Mouse (Mus musculus): ENCODE measurements around the gene Cast. TPM values are rescaled to one million over a fixed set of nuclear protein-coding genes. Genes with fewer than 3 reads are reported as not detected.
A peak's percentile ranks its signal among the peaks of the same experiment; 100 is the strongest.

Gene Cast
- 10.1 and 25.6 TPM in 2 replicates for polyA plus RNA-seq (2012; rRNA removed)

DNA sequence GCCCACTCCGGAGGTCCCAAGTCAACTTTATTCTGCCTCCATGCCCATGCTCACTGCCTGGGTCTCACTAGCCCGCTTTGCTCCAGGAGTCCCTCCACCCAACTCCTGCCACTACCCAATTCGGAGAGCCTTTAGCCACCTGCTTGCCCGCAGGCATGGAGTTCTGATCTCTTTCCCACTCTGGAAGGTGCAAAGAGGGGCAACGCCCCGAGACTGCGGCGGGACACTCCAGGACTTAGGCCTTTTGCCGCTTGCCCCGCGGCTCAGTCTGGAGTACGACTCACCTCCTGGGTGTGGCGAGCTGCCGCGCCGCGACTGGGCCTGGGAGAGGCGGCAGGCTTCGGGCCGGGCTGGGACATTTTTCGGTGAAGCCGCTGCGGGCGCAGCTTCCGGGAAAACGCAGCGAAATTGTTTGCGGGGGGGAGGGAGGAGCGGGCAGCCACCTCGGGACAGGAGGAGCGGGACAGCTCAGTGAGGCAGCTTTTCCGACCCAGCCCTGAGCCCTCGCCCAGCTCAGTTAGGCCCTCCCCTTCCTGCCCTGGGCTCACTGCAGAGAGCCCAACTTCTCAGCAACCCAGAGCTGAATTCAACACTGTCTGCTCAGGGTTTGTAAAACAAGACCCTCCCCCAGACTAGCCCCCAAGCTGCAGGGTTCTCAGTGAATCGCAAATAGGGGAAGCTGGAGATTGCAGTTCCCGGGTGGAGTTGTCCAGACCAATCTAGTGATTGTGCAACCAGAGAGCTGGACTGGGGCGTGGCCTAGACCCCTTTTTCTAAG lies at the start of gene Cast:
TSS of gene Cast (minus strand) at position 659 of the 778 bp plus-strand sequence.
- peak; percentile 38 for DNase-seq (ENCODE audit: low read depth, low spot score)
- WGBS = 1% methylated on average over 36 of the region's 36 CpGs

DNA sequence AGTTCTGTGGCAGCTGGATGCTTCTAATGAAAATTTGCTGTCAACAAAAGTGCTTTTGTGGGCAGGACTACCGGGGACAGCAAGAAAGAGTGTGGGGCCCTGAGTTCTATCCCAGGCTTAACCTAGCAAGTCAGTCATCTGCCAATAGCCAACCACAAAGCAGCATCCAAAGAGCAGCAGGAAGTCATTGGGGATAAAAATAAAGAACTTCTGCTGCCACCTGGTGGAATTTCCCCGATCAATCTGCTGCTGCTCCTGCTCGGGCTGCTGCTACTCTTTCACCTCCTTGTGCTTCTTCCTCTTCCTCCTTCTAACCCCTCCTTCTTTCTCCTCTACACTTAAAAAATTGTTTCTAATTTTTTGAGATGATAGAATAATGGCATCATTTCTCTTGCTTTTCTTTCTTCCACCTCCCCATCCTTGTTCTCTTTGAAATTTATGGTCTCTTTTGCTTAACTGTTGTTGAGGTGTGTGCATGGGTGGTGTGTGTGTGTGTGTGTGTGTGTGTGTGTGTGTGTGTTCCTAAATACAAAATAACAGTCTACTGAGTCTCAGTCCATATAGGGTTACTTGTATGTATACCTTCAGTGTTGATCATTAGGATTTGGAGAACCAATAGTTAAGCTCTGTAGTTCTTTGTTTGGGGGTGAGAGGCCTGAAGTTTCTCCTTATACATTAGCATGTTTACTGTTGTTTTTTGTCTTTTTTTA lies 45.9 kb upstream of the Cast start:
- peak; percentile 43 for DNase-seq (ENCODE audit: low read depth, low spot score)
- 4% methylated on average over 3 of the region's 3 CpGs for WGBS

DNA sequence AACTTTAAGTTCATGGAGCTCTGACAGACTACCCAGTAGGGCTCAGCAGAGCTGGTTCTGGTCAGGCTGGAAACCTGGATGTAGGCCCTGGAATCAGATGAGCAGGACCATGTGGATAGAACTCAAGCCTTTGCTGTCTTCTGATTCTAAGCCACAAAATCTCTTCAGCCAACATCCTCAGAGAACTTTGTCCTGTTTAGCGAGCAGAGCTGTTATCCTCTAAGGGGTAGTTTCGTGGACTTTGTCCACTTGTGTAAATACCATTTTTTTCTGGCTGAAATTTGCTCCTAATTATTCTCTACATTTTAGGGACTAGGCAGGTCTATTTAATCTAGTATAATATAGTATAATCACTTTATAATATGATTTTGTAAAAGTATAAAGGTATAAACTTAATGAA lies 42.2 kb upstream of the Cast start:
- peak; percentile 21 for DNase-seq (ENCODE audit: low read depth, low spot score)
- 23% methylated on average over 2 of the region's 2 CpGs for WGBS

DNA sequence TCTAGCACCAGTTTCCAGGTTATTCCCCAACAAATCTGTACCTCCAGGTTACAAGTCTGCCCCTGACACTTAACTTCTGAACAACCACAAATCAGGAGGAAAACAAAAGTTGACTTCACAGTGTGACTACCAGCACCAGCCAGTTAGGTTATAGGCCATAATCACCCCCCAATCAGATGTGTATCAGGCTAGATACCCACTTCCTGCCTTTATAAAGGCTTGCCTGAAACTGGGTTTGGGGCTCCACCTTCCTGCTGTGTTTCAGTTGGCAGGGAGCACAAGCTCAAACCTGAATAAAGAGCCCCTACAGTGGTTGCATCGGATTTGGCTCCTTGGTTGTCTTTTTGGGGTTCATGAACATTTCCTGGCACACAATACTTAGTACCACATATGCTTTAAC lies 37.3 kb upstream of the Cast start:
- no peak for DNase-seq (ENCODE audit: low read depth, low spot score)
- WGBS = 92% methylated on average over 1 of the region's 1 CpGs

DNA sequence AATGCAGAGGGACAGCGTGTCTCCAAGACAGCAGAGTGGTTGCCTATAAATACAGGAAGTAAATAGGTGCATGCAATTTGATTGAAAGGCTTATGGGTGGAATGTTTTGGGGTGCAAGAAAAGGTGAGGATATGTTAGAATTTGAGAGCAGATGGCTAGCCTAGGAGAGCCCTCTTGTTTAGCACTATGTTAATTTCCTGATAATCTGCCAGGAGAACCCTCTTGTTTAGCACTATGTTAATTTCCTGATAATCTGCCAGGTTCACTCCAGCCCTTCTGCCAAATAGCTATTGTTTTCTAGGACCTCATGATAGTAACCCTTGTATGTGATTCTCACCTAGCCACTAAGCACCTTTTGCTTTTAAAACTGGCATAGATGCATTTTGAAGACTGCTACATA lies 25.9 kb upstream of the Cast start:
- WGBS = 69% methylated on average over 1 of the region's 1 CpGs

DNA sequence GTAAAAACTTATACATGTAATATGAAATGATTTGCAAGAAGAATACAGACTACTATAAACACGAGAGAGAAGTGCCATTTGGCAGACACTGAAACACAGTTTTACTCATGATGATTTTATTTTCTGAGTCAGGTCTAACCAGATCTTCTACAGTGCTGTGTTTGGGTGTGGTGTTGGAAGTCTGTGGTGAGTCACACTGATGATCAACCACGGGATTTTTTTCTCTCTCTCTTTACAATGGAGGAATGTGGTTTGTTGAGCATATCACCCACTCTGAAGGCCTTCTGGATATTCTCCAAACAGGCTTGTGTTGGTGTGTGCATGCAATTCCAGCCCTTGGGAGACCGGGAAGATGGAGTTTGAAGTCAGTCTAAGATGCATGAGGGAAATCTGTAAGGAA lies 13.5 kb upstream of the Cast start:
- 27% methylated on average over 3 of the region's 3 CpGs for WGBS
- DNase-seq (ENCODE audit: low read depth, low spot score) = no peak

More for the DNA sequence above, 25.9 kb upstream of the Cast start:
- no peak for DNase-seq (ENCODE audit: low read depth, low spot score)

DNA sequence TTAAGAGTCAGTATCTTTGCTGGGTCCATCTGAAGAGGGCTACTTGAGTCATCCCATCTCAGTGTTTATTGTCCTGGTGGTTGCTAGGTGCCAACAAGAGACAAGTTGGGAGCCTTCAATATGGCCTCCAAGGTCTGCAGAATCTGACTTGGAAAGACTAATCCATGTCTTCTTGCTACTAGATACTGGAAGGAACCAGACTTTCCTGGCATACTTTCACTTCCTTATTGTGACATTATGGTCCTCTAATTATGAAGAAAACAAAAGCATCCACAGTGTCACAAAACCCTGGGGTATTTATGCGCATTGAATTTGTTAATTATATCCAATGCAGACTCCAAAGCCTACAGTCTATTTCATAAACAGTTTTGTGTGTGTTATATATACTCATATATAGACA lies 7.1 kb upstream of the Cast start:
- WGBS = 78% methylated on average over 1 of the region's 1 CpGs
- DNase-seq (ENCODE audit: low read depth, low spot score) = no peak

DNA sequence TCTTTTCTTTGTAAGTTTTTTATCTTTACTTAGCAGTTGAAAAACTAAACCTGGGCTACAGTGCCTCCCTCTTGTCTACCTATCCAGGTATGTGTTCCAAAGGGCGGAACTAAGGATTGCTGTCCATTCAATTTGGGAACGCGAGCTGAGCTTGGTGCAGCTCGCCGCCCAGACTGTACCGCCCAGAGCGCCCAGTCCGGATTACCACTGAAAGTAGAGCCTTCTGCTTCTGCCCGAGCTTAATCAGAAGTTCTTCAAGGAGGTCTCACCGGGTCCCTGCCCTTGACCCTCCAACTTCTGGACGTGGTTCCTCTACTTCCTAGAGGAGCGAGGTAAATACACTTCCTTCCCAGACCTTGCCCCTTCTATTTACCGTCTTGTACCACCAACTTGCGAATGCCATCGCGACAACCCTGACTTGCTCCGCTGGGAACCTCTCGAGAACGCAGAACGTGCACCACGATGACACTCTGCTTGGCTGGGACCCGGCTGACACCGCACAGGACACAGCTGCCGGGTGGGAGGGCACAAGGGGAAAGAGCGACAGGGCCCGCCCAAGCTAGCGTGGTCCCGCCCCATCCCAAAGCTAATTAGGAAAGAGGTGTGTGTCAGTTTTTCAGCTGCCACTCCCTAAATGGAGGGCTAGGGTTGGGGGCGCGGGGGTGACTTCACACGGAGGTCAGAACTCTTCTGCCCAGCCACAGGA lies 1.0 kb downstream of the Cast start:
- 2% methylated on average over 31 of the region's 31 CpGs for WGBS
- peak; percentile 60 for DNase-seq (ENCODE audit: low read depth, low spot score)

DNA sequence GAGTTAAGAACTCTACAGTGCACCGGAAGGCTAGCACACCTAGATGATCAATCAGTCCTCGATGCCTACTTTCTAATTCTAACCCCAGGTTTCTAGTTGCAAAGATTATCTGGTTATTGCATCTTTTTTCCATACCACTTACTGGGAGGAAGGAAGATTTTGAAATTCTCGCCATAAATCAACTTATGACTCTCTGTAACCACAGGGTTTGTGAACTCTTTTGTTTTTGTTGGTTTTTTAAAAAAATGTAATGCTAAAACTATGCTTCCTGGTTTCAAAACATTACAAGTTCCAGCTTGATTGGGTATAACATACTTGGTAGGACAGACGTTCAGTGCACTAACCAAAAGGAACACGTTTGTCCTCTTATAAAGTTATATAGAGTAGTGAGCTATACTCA lies 1.7 kb downstream of the Cast start:
- 29% methylated on average over 5 of the region's 5 CpGs for WGBS
- DNase-seq (ENCODE audit: low read depth, low spot score) = no peak

DNA sequence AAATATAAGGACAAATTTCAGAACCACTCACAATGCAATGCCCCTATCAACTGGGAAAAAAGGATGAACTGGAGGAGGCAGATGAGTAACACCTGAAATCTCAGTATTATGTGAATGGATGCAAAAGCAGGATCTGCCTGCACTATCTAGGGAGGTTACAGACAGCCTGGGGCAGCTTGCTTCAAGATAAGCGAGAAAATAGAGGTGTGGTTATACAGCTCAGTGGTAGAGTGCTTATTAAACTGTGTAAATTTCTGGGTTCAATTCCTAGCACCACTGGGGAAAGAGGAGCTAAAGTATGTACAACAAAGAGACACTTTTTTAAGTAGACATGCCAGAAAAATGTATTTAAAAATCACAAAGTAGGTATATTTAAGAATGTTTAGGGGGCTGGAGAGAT lies 14.2 kb downstream of the Cast start:
- WGBS = 67% methylated on average over 1 of the region's 1 CpGs
- DNase-seq (ENCODE audit: low read depth, low spot score) = no peak

DNA sequence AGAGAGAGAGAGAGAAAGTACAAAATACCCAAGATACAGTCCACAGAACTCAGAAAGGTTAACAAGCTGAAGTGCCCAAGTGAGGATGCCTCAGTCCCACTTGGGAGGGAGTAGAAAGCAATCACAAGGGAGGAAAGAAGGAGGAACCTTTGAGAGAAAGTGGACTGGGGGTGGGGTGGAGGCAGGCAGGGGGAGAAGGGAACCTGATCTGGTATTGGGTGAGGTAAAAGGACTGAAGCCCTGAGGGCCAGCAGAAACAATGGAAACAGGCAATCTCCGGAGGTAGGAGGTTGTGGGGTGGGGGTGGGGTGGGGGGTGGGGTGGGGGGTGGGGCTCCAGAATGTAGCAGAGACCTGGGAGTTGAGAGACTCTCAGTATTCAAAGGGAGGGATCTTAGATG lies 20.9 kb downstream of the Cast start:
- WGBS = 25% methylated on average over 1 of the region's 1 CpGs
- DNase-seq (ENCODE audit: low read depth, low spot score) = no peak

DNA sequence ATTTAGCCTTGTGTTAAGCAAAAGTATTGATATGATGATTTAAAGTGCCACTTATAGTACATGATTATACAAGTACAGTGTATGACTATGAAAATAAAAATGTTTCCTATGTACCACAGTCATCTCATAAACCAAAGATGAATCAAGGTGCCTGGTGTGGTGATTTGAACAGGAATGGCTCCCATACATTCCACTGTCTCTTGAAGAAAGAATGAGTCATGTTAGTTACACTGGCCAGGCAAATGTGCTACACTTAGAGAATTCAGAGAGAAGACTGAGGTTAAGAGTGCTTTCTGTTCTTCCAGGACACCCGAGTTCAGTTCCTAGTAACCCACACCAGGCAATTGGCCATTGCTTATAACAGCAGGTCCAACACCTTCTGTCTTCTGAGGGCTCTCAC lies 36.5 kb downstream of the Cast start:
- WGBS = 70% methylated on average over 1 of the region's 1 CpGs
- no peak for DNase-seq (ENCODE audit: low read depth, low spot score)

DNA sequence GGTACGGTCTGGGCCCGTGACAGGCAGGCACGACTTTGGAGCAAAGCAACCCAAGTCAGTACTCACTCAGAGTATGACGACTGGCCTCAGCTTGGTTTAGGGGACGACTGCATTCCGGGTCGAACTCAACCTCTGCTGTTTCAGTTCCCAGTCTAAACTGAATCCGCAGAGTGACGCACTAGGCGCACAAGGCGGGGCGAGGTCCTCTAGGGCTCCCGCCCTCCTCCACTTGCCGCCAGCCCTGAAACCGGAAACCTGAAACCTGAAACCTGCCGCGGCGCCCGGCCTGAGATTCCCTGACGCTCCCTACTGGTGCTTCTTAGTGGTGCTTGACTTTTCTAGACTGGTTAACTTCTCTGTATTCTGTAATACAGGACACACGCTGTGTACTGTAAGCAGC lies 38.1 kb downstream of the Cast start:
- peak; percentile 84 for DNase-seq (ENCODE audit: low read depth, low spot score)
- WGBS = under 1% methylated on average over 21 of the region's 21 CpGs

DNA sequence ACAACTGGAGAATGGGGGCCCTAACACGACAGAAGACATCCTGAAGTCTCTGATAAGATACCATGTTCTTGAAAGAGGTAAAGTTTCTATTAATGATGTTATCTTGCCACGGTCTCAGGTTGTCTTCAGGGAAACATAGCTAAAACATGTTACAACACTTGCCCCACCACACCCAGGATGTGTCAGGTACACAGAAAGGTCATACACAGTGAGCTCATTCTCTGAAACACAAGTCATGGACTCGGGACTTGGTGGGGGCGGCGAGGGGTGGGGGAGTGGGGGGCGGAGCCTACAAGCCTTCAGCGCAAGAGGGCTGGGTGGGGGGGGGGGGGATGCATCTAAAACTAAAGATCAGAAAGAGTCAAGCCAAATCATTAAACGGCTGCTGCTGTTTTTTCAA lies 38.7 kb downstream of the Cast start:
- WGBS = 5% methylated on average over 8 of the region's 8 CpGs
- no peak for DNase-seq (ENCODE audit: low read depth, low spot score)

DNA sequence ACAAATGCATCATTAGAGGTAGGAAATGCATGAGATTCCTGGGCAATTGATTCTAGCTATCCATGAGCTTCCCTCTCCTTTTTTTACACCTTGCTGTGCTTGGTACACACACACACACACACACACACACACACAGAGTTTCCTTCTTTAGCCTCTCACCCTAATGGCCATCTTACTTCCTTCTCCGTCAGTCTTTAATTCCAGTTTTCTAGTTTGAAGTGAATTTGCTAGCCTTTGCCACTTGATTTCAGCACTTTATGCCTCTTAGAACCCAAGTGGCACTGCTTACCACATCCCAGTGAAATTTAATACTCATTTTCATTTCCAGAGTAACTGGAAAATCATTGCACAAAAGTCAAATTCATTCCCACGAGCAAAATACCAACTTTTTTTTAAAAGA lies 41.4 kb downstream of the Cast start:
- WGBS = 71% methylated on average over 2 of the region's 2 CpGs
- no peak for DNase-seq (ENCODE audit: low read depth, low spot score)

DNA sequence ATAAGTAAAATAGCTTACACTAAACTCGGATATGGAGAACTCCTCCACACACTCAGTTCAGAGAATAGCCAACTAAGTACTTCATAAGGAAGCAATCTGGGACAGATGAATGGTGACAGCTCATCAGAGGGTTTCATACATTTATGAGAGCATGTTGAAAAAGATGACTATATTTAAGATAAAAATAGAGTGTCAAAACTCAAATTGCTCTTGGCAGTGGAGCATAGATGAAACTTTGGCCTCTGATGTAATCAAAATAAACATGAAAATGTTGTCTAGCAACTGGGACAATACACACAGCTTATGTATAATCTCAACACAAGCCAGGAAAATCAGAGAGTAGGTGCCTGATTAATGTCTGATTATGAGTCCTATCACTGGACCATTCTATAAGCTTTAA lies 45.9 kb downstream of the Cast start:
- WGBS = 67% methylated on average over 1 of the region's 1 CpGs

DNA sequence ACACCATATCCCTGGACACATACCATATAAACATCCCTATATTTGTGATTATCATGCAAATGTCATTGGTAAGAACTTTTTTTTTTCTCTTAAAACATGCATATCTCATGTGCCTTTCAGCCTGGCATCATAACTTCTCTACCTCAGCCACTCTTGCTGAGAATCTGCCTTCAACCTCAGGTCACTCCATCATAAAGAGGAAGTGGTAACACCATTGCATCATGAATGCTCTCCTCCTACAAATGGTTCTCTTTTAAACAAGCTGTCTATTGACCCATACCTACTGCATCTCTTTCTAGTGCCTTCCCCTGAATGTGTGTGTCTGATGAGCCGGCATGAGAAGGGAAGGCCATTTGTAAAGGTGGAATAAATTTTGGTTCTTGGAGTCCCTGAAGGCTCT lies 49.5 kb downstream of the Cast start:
- no peak for DNase-seq (ENCODE audit: low read depth, low spot score)
- 95% methylated on average over 1 of the region's 1 CpGs for WGBS

More for the DNA sequence above, 45.9 kb downstream of the Cast start:
- no peak for DNase-seq (ENCODE audit: low read depth, low spot score)

DNA sequence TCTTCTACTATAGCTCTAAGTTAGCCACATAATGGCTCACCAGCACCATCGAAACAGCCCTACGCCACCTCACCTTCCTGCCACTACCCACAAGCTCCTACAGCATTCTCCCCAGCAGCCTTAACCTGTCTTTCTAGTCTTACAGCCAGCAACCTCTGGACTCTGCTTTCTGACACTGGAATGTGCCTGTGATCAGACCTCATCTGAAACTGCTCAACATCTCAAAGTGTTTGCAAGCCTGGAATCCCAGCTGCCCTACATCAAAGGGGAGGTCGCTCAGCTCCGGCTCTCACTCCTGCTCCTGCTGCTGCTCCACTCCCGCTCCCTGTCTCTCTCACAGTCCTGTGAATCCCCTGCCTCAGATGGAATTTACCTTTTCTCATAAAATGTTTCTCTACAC lies 65.4 kb downstream of the Cast start:
- DNase-seq (ENCODE audit: low read depth, low spot score) = no peak
- 78% methylated on average over 5 of the region's 5 CpGs for WGBS

DNA sequence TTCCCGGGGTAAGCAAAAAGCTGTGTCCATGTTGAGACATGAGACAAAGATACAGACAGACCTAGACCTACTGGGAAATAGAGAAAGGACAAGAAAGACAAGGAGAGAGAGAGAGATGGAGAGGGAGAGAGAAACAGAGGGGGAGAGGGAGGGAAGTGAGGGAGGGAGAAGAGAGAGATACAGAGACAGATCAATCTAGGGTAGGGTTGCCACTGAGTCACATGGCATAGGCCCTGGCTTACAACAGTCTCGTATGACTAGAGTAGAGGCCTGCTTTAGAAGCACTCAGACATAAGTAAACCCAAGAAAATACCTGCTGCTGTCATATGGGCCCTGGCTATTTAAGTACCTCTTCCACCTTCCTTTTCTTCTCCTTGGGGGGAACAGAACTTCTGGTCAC lies 72.2 kb downstream of the Cast start:
- no peak for DNase-seq (ENCODE audit: low read depth, low spot score)
- 95% methylated on average over 2 of the region's 2 CpGs for WGBS

DNA sequence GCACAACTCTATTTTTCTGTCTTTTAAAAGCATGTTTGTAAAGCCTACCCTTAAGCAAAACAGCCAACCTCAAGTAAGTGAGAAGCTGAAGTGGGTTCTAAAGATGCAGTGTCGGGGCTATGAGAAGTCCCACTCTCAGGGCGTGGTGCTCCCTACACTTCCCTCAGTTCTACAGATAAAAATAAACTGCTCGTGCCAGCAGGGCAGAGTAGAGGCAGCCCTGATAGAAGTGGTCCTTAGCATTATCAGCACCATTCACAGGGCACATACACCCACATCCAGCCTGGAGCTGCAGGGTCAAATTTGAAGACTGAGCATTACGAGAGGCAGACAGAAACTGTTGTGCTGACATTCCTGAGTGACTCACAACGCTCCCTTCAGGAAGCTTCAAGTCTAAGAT lies 72.8 kb downstream of the Cast start:
- no peak for DNase-seq (ENCODE audit: low read depth, low spot score)
- WGBS = 90% methylated on average over 5 of the region's 5 CpGs

DNA sequence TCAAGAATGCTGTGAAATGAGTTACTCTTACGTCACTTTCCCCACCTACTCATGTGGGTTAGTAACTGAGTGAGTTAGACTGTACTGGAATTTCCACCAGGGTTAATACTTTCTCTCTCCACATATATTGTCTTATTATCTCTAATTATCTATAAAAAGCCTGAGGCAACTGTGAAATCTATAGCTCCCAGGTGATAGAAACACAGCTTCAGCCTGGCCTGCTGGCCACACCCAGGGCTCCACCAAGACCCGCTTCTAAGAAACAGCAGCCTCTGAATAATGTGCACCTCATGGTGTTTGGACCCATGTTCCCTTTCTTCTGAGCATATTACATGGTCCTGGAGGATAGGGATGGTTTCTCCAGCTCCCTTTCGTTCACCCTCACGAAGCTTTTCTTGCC lies 74.9 kb downstream of the Cast start:
- DNase-seq (ENCODE audit: low read depth, low spot score) = no peak
- WGBS = 98% methylated on average over 4 of the region's 4 CpGs

Data from large intestine, adult 2 months (tissue).